Mouse (Mus musculus): ENCODE data around the gene Cntn1. TPM values are rescaled to one million over a fixed set of nuclear protein-coding genes. Genes with fewer than 3 reads are reported as not detected.
"Not testable (repeated sequence)": the region's sequence is repeated elsewhere in the genome, so short reads cannot be mapped to it uniquely, and the experiment has no call there.

Gene Cntn1
- polyA plus RNA-seq, 1 experiment: 0.76 TPM

DNA sequence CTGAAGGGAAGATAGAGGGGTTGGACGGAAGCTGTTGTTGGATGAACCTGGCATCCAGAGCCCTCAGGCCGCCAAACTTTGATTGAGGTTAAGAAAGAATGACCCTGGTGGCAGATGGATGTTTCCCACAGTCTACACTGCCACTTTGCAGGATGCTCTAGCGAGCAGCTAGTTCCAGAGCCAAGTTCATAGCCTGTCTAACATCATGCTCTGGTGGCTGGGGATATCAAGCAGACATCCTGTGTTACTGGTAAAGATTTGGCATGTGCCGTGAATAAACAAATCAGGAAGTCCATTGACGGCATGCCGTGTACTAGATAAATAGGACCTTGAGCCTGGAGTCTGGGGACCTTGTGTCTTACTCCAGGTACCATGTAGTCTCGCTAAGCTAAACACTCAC, 276.1 kb downstream of the Cntn1 start:
- no peaks in the 10 kb centered on the region for H3K9me3 ChIP-seq (replicated peaks; ENCODE audit: control insufficient read depth, insufficient read depth, low read length, poor library complexity, severe bottlenecking)
- no peak overlapping the region for H3K4me3 ChIP-seq (ENCODE audit: low read depth, low read length)
- H3K27ac ChIP-seq (ENCODE audit: insufficient read depth, low read length): no peak overlapping the region
- H3K27me3 ChIP-seq (ENCODE audit: control insufficient read depth, insufficient read depth, low read length, poor library complexity, severe bottlenecking): no peaks in the 10 kb centered on the region
- TF ChIP-seq CTCF (IDR thresholded peaks at IDR 0.05; ENCODE audit: low read depth, low read length): no peak
- TF ChIP-seq EP300 (IDR thresholded peaks at IDR 0.05; ENCODE audit: insufficient read depth, low read depth, low read length): no peak
- no peak for TF ChIP-seq POLR2A (IDR thresholded peaks at IDR 0.05; ENCODE audit: insufficient read depth, low read length)
- no peaks in the 10 kb centered on the region for H3K4me1 ChIP-seq (ENCODE audit: control insufficient read depth, insufficient read depth, low read length)
- no peaks in the 10 kb centered on the region for H3K36me3 ChIP-seq (ENCODE audit: control insufficient read depth, insufficient read depth, low read length, poor library complexity, severe bottlenecking)
- H3K9ac ChIP-seq (ENCODE audit: low read depth, poor library complexity, severe bottlenecking): no peak overlapping the region

- no peak overlapping the region for H3K27ac ChIP-seq (ENCODE audit: insufficient read depth, low read length)
- H3K36me3 ChIP-seq (ENCODE audit: control insufficient read depth, insufficient read depth, low read length, poor library complexity, severe bottlenecking): no peaks in the 10 kb centered on the region
- H3K9ac ChIP-seq (ENCODE audit: low read depth, poor library complexity, severe bottlenecking): no peak overlapping the region
- TF ChIP-seq CTCF (IDR thresholded peaks at IDR 0.05; ENCODE audit: low read depth, low read length) (no peak), POLR2A (IDR thresholded peaks at IDR 0.05; ENCODE audit: insufficient read depth, low read length) (no peak), EP300 (IDR thresholded peaks at IDR 0.05; ENCODE audit: insufficient read depth, low read depth, low read length) (no peak)
- H3K4me3 ChIP-seq (ENCODE audit: low read depth, low read length): no peak overlapping the region
- H3K4me1 ChIP-seq (ENCODE audit: control insufficient read depth, insufficient read depth, low read length): no peaks in the 10 kb centered on the region
- H3K9me3 ChIP-seq (replicated peaks; ENCODE audit: control insufficient read depth, insufficient read depth, low read length, poor library complexity, severe bottlenecking): no peaks in the 10 kb centered on the region
- no peaks in the 10 kb centered on the region; the same call in 1 of the 2 replicates for H3K27me3 ChIP-seq (ENCODE audit: control insufficient read depth, insufficient read depth, low read length, poor library complexity, severe bottlenecking)
Measured at GRCm38 (mm10) chr15:92340253-92340652, 289.3 kb downstream of the Cntn1 start.

DNA sequence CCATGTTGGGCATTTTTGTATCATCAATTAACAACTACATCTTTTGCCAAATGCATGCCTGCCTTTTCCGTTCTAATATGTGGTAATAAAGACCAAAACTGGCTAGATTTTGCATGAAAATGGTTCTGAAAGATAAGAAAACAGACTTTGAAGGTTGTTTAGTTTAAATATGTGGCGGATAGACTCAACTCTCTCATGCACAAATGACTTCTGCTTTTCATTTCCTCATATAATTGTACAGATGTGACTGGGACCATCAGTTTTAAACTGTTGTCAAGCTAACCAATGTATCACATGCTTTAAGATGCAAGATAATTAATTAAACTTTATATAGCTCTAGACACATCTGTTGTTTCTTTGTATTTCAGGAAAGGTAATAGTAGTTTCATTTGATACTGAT, 290.5 kb downstream of the Cntn1 start:
- Histone ChIP-seq H3K4me1 (ENCODE audit: control insufficient read depth, insufficient read depth, low read length) (no peaks in the 10 kb centered on the region), H3K27me3 (ENCODE audit: control insufficient read depth, insufficient read depth, low read length, poor library complexity, severe bottlenecking) (no peaks in the 10 kb centered on the region), H3K4me3 (ENCODE audit: low read depth, low read length) (no peak overlapping the region), H3K9me3 (replicated peaks; ENCODE audit: control insufficient read depth, insufficient read depth, low read length, poor library complexity, severe bottlenecking) (no peaks in the 10 kb centered on the region), H3K27ac (ENCODE audit: insufficient read depth, low read length) (no peak overlapping the region), H3K9ac (ENCODE audit: low read depth, poor library complexity, severe bottlenecking) (no peak overlapping the region), H3K36me3 (ENCODE audit: control insufficient read depth, insufficient read depth, low read length, poor library complexity, severe bottlenecking) (no peaks in the 10 kb centered on the region)
- no peak for TF ChIP-seq CTCF (IDR thresholded peaks at IDR 0.05; ENCODE audit: low read depth, low read length)
- no peak for TF ChIP-seq EP300 (IDR thresholded peaks at IDR 0.05; ENCODE audit: insufficient read depth, low read depth, low read length)
- TF ChIP-seq POLR2A (IDR thresholded peaks at IDR 0.05; ENCODE audit: insufficient read depth, low read length): no peak

- Histone ChIP-seq H3K27ac (ENCODE audit: insufficient read depth, low read length) (no peak overlapping the region), H3K9ac (ENCODE audit: low read depth, poor library complexity, severe bottlenecking) (peak overlapping the region; percentile 50), H3K27me3 (ENCODE audit: control insufficient read depth, insufficient read depth, low read length, poor library complexity, severe bottlenecking) (no peaks in the 10 kb centered on the region), H3K36me3 (ENCODE audit: control insufficient read depth, insufficient read depth, low read length, poor library complexity, severe bottlenecking) (no peaks in the 10 kb centered on the region; the same call in 1 of the 2 replicates), H3K4me3 (ENCODE audit: low read depth, low read length) (peak overlapping the region; percentile 99), H3K9me3 (replicated peaks; ENCODE audit: control insufficient read depth, insufficient read depth, low read length, poor library complexity, severe bottlenecking) (no peaks in the 10 kb centered on the region), H3K4me1 (ENCODE audit: control insufficient read depth, insufficient read depth, low read length) (no peaks in the 10 kb centered on the region)
- TF ChIP-seq EP300 (IDR thresholded peaks at IDR 0.05; ENCODE audit: insufficient read depth, low read depth, low read length) (no peak), CTCF (IDR thresholded peaks at IDR 0.05; ENCODE audit: low read depth, low read length) (no peak), POLR2A (IDR thresholded peaks at IDR 0.05; ENCODE audit: insufficient read depth, low read length) (peak; percentile 42)
Measured at GRCm38 (mm10) chr15:92344136-92344869, 293.3 kb downstream of the Cntn1 start.

- H3K36me3 ChIP-seq (ENCODE audit: control insufficient read depth, insufficient read depth, low read length, poor library complexity, severe bottlenecking): no peaks in the 10 kb centered on the region; the same call in 1 of the 2 replicates
- no peaks in the 10 kb centered on the region for H3K9me3 ChIP-seq (replicated peaks; ENCODE audit: control insufficient read depth, insufficient read depth, low read length, poor library complexity, severe bottlenecking)
- H3K27ac ChIP-seq (ENCODE audit: insufficient read depth, low read length): 0 out of 2 replicates have a peak overlapping the region, but pooled peaks have one; percentile 19
- H3K4me3 ChIP-seq (ENCODE audit: low read depth, low read length): no peak overlapping the region
- H3K9ac ChIP-seq (ENCODE audit: low read depth, poor library complexity, severe bottlenecking): no peak overlapping the region
- no peaks in the 10 kb centered on the region for H3K27me3 ChIP-seq (ENCODE audit: control insufficient read depth, insufficient read depth, low read length, poor library complexity, severe bottlenecking)
- TF ChIP-seq EP300 (IDR thresholded peaks at IDR 0.05; ENCODE audit: insufficient read depth, low read depth, low read length) (no peak), POLR2A (IDR thresholded peaks at IDR 0.05; ENCODE audit: insufficient read depth, low read length) (no peak)
- H3K4me1 ChIP-seq (ENCODE audit: control insufficient read depth, insufficient read depth, low read length): no peaks in the 10 kb centered on the region
Measured at GRCm38 (mm10) chr15:92347426-92347825, 296.5 kb downstream of the Cntn1 start.

- no peak overlapping the region for H3K27ac ChIP-seq (ENCODE audit: insufficient read depth, low read length)
- no peak overlapping the region for H3K4me3 ChIP-seq (ENCODE audit: low read depth, low read length)
- no peaks in the 10 kb centered on the region for H3K4me1 ChIP-seq (ENCODE audit: control insufficient read depth, insufficient read depth, low read length)
- TF ChIP-seq POLR2A (IDR thresholded peaks at IDR 0.05; ENCODE audit: insufficient read depth, low read length) (no peak), CTCF (IDR thresholded peaks at IDR 0.05; ENCODE audit: low read depth, low read length) (no peak), EP300 (IDR thresholded peaks at IDR 0.05; ENCODE audit: insufficient read depth, low read depth, low read length) (no peak)
- no peaks in the 10 kb centered on the region for H3K9me3 ChIP-seq (replicated peaks; ENCODE audit: control insufficient read depth, insufficient read depth, low read length, poor library complexity, severe bottlenecking)
- no peaks in the 10 kb centered on the region; the same call in 1 of the 2 replicates for H3K36me3 ChIP-seq (ENCODE audit: control insufficient read depth, insufficient read depth, low read length, poor library complexity, severe bottlenecking)
- H3K9ac ChIP-seq (ENCODE audit: low read depth, poor library complexity, severe bottlenecking): no peak overlapping the region
- no peaks in the 10 kb centered on the region for H3K27me3 ChIP-seq (ENCODE audit: control insufficient read depth, insufficient read depth, low read length, poor library complexity, severe bottlenecking)
Measured at GRCm38 (mm10) chr15:92347902-92348301, 296.9 kb downstream of the Cntn1 start.

- not testable (repeated sequence) for H3K27me3 ChIP-seq (ENCODE audit: control insufficient read depth, insufficient read depth, low read length, poor library complexity, severe bottlenecking); H3K36me3 ChIP-seq (ENCODE audit: control insufficient read depth, insufficient read depth, low read length, poor library complexity, severe bottlenecking); H3K4me3 ChIP-seq (ENCODE audit: low read depth, low read length); H3K4me1 ChIP-seq (ENCODE audit: control insufficient read depth, insufficient read depth, low read length); H3K9me3 ChIP-seq (replicated peaks; ENCODE audit: control insufficient read depth, insufficient read depth, low read length, poor library complexity, severe bottlenecking); H3K9ac ChIP-seq (ENCODE audit: low read depth, poor library complexity, severe bottlenecking); H3K27ac ChIP-seq (ENCODE audit: insufficient read depth, low read length)
Measured at GRCm38 (mm10) chr15:92348453-92348852, 297.5 kb downstream of the Cntn1 start.
